Mouse (Mus musculus) retina, postnatal 1 day (tissue): ENCODE measurements at regions not wholly inside any gene's neighbourhood (a gene's known extent, or its start where the extent isn't known, plus 50 kb on each side); places are given as distances from the start of the nearest gene placed in this dataset.
A peak's percentile ranks its signal among the peaks of the same experiment; 100 is the strongest.

Experiments used
- DNase-seq: peaks from one replicate; pipeline ENCODE4 v3.0.0-alpha.2; 2012

- peak; percentile 52 for DNase-seq
Observed at GRCm38 (mm10) chr15:69923833-69924232, 3423.1 kb upstream of the Lrrc6 start.

GRCm38 (mm10) chr15:69923280-69923679, 3422.6 kb upstream of the Lrrc6 start:
- DNase-seq, result peak; percentile 40

GRCm38 (mm10) chr15:69922176-69922575, 3421.5 kb upstream of the Lrrc6 start:
- DNase-seq, result peak; percentile 8

- DNase-seq, result no peak
Observed at GRCm38 (mm10) chr15:69885764-69886163, 3385.1 kb upstream of the Lrrc6 start.

GRCm38 (mm10) chr15:69878511-69878910, 3377.8 kb upstream of the Lrrc6 start:
- DNase-seq, result no peak

GRCm38 (mm10) chr15:69853521-69853920, 3352.8 kb upstream of the Lrrc6 start:
- peak; percentile 62 for DNase-seq

- no peak for DNase-seq
Observed at GRCm38 (mm10) chr15:69849644-69850043, 3348.9 kb upstream of the Lrrc6 start.
